Mouse (Mus musculus) kidney, adult 2 months (tissue): ENCODE data around the gene Pls1.

Experiments
- CTCF ChIP-seq: fragments of 200-500 bp; conservative IDR thresholded peaks from 2 replicates; pipeline ENCODE4 v1.5.1; 2011; ENCODE audit warnings: low read depth, mild to moderate bottlenecking, control low read depth, low read length, moderate library complexity, mixed read lengths; ENCODE audit not compliant: insufficient read depth, insufficient read length
- POLR2A ChIP-seq: fragments of 200-500 bp; IDR thresholded peaks from one replicate; pipeline ENCODE4 v1.6.1; 2011; ENCODE audit warnings: low read depth, low read length, control low read depth

DNA sequence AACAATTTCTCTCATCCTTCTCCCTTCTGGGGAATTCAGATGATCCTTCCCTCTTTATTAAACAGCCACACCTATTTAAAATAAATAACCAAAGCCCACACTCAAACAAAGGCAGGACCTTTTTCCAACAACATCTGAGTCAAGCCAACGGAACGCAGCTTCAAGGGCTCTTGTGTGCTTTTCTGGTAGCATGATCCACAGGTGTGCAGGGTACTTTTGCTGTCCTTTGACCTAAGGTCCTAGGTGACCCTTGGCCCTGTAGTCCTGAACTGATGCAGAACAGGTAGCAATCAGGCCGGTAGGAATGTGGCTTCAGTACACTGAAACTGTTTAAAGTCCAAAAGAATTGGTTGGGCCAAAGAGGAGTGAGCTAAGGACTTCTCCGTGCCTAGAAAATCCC lies 600 bp upstream of the Pls1 start:
- TF ChIP-seq POLR2A: no peak
- TF ChIP-seq CTCF: no peak
